Mouse (Mus musculus) neural tube, embryonic 13.5 days (tissue): ENCODE measurements around the gene Psma7. TPM values are rescaled to one million over a fixed set of nuclear protein-coding genes. Genes with fewer than 3 reads are reported as not detected.

Source experiments
- ATAC-seq: fragments of 200-750 bp; cut with Nextera tagmentation; 2 replicates; pipeline ENCODE4 v1.8.0; 2017; ENCODE audit warnings: low read depth, mild to moderate bottlenecking, moderate TSS enrichment, moderate library complexity
- H3K27ac ChIP-seq: fragments of 300-500 bp; sonication (generic); replicated peaks from 2 replicates; pipeline ENCODE4 v1.5.1; 2015; ENCODE audit warnings: moderate library complexity, mild to moderate bottlenecking, inconsistent platforms
- H3K27me3 ChIP-seq: fragments of 300-500 bp; sonication (generic); 2 replicates; pipeline ENCODE4 v1.6.1; 2015; ENCODE audit warnings: mild to moderate bottlenecking, inconsistent platforms
- H3K36me3 ChIP-seq: fragments of 300-500 bp; sonication (generic); 2 replicates; pipeline ENCODE4 v1.6.1; 2015; ENCODE audit warnings: mild to moderate bottlenecking, inconsistent platforms
- H3K4me1 ChIP-seq: fragments of 300-500 bp; sonication (generic); replicated peaks from 2 replicates; pipeline ENCODE4 v1.6.1; 2015; ENCODE audit warnings: inconsistent platforms
- H3K4me2 ChIP-seq: fragments of 300-500 bp; sonication (generic); 2 replicates; pipeline ENCODE4 v1.6.1; 2015; ENCODE audit warnings: inconsistent platforms, mild to moderate bottlenecking, moderate library complexity
- H3K4me3 ChIP-seq: fragments of 300-500 bp; sonication (generic); 2 replicates; pipeline ENCODE4 v1.5.1; 2015; ENCODE audit warnings: mild to moderate bottlenecking, inconsistent platforms
- H3K9ac ChIP-seq: fragments of 300-500 bp; sonication (generic); 2 replicates; pipeline ENCODE4 v1.6.1; 2015; ENCODE audit warnings: moderate library complexity, mild to moderate bottlenecking, inconsistent platforms
- H3K9me3 ChIP-seq: fragments of 300-500 bp; sonication (generic); 2 replicates; pipeline ENCODE4 v1.6.1; 2016; ENCODE audit warnings: inconsistent platforms
- WGBS: fragments of 180-500 bp; shearing (Covaris S2); methylation state at CpG from one replicate; pipeline ENCODE4 v1.1.7; 2015; 5-methylcytosine and 5-hydroxymethylcytosine counted together
- polyA plus RNA-seq: library from polyadenylated mRNA; unstranded; fragments of >200 nt; fragmentation: Nextera tagmentation; extraction: Ambion mirVana; gene quantifications from 2 replicates; pipeline ENCODE4 v1.2.1, GENCODE M21; 2015

Gene Psma7
- polyA plus RNA-seq, 1 experiment from 2014 or later, result 695 TPM

DNA sequence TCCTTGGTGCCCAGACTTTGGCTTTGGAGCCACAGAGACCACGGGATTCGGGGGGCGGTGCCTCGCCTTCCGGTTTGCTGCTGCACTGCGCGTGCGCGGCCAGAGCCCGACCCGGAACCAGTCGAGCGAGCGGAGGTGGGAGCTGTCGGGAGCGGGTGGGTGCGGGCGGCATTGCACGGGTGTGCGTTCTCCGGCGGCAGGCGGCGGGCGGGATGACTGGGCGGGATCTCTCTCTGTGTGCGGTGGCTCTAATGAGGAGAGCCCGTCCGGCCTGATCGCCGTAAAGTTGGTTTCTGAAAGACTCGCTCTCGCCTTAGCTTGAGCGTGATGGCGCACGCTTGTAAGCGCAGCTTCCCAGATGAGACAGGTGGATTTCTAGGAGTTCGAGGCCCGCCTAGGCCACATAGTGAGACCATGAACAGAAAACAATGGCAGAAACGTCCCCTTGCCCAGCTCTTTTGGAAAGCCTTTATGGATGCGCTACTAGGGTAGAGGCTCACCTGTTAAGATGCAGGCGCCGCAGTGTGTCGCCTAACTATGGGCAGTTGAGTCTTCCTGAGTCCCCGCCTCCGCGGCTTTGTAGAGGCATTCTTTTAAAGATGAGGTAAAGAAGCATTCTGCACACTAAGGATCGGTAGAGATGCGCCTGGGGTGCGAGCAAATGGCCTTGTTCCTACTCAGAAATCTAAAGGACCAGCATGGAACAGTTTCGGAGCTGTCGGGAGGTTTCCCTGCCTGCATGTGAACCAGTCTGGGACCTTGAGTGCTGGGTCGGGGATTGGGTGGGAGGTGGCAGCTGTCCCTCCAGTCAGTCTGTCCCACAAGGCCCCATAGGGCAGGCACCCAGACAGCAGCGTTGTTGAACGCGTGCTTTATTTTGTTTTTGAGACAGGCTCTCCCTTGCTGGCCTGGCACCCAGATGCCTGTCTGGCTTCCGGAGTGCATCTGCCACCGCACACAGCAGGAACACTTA, 28.5 kb upstream of the Psma7 start, which contains the start of gene Mtg2:
TSS of gene Mtg2 (plus strand) at position 108 of the 973 bp plus-strand sequence.
- Histone ChIP-seq H3K9me3 (no peaks in the 10 kb centered on the region), H3K27me3 (no peaks in the 10 kb centered on the region), H3K4me1 (peaks cover 19% of the 10 kb centered on the region), H3K4me3 (peak within 1 kb of the TSS; percentile 70), H3K9ac (peak within 1 kb of the TSS; percentile 85), H3K4me2 (peak within 1 kb of the TSS; percentile 74), H3K36me3 (peaks cover 28% of the 10 kb centered on the region), H3K27ac (peak within 1 kb of the TSS; percentile 90)
- 5% methylated on average over 57 of the region's 58 CpGs for WGBS
- ATAC-seq, result peak; percentile 97

DNA sequence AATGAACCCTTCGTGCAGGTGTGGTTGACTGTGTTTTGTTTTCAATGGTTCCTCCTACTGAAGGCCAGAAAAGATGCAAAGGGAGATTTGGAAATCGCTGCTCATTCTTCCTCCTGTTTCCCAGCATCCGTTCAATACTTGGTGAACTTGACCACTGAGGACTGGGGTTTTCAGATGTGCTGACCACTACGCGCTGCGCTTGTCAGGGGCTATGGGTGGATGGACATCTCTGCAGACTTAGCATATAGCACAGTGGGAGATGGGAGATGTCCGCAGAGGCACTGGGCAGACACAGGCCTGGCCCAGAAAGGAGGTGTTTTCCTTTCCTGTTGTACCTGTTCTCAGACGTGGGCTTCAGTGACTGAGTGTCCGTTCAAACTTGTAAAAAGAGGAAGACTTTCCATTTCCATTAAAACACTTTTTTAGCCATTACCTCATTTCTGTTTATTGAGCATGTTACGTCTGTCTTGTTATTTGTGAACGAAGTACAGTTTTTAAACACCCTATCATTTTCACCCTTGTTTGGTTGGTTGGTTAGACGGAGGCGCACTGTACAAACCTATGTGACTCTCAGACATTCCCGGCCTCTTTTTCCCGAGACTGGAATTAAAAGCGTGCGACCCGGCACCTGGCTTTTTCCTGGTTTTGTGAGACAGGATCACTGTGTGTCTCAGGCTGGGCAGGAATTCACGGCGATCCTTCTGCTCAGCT, 27.7 kb upstream of the Psma7 start:
- H3K9me3 ChIP-seq, result no peaks in the 10 kb centered on the region
- H3K27ac ChIP-seq, result peak overlapping the region; percentile 90
- H3K27me3 ChIP-seq, result no peaks in the 10 kb centered on the region
- peak overlapping the region; percentile 74 for H3K4me2 ChIP-seq
- peak; percentile 30; the same call in 1 of the 2 replicates for ATAC-seq
- H3K36me3 ChIP-seq, result peaks cover 32% of the 10 kb centered on the region
- 37% methylated on average over 20 of the region's 20 CpGs for WGBS
- peak overlapping the region; percentile 70 for H3K4me3 ChIP-seq
- H3K9ac ChIP-seq, result peak overlapping the region; percentile 85
- peaks cover 19% of the 10 kb centered on the region for H3K4me1 ChIP-seq

DNA sequence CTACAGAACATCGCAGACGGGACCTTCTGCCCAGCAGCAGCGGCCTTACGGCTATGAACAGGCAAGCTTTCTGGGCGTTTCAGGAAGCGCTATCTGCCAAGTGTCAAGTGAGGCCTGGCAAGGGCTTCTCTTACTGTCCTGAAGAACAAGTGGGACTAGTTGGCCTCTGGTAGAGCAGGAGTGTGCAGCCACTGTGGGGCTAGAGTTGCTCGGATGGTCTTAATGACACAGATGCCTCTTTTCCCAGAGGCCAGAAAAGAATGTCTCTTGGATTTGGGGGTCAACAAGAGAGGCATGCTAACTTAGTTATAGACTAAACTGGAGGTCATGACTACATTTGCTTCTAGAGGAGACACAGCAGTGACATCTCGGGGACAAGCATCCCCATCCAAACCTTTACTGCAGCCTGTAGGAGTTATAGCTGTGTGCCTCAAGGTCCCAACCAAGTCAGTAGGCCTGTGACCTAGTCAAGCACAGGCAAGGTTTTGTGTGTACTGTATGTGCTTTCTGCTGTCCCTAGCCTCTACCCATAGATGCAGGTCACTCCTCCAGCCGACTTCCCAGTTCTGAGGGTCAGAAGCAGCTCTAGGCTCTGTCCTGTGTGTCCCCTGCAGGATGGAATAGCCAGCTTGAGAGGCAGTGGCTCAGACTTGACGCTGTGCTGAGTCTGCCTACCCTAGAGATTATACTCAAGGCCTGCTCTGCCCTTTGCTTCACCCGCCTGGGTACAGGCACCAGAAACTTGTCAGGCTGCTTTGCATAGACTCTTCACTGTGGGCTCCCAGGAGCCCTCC, 21.3 kb upstream of the Psma7 start:
- Histone ChIP-seq H3K4me1 (no peaks in the 10 kb centered on the region), H3K4me2 (no peak overlapping the region), H3K4me3 (no peak overlapping the region), H3K27me3 (no peaks in the 10 kb centered on the region), H3K9ac (no peak overlapping the region), H3K36me3 (peaks cover 80% of the 10 kb centered on the region), H3K9me3 (no peaks in the 10 kb centered on the region), H3K27ac (no peak overlapping the region)
- ATAC-seq, result no peak
- 94% methylated on average over 11 of the region's 11 CpGs for WGBS

DNA sequence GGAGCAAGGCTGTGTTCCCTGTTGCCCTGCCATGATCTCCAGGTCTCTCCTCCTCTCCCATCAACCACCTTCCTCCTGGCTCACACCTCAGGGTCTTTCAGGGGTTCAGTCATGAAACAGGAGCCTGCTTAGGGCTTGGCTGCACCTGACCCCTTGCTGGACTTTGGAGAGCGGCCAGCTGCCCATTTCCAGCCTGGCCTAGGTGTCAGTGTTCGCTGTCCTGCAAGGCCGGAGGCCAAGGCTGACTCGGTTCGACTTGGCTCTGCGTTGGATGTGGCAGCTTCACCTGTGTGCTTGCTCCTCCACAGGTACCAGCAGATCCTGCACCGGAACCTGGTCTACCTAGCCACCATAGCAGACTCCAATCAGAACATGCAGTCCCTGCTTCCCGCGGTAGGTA, 10.8 kb upstream of the Psma7 start:
- H3K36me3 ChIP-seq, result peaks cover 60% of the 10 kb centered on the region
- no peaks in the 10 kb centered on the region for H3K9me3 ChIP-seq
- no peak for ATAC-seq
- 96% methylated on average over 9 of the region's 9 CpGs for WGBS
- no peak overlapping the region for H3K9ac ChIP-seq
- H3K27ac ChIP-seq, result no peak overlapping the region
- H3K27me3 ChIP-seq, result no peaks in the 10 kb centered on the region
- 0 out of 2 replicates have a peak, but pooled peaks cover 6% of the 10 kb centered on the region for H3K4me1 ChIP-seq
- H3K4me2 ChIP-seq, result no peak overlapping the region
- H3K4me3 ChIP-seq, result no peak overlapping the region

DNA sequence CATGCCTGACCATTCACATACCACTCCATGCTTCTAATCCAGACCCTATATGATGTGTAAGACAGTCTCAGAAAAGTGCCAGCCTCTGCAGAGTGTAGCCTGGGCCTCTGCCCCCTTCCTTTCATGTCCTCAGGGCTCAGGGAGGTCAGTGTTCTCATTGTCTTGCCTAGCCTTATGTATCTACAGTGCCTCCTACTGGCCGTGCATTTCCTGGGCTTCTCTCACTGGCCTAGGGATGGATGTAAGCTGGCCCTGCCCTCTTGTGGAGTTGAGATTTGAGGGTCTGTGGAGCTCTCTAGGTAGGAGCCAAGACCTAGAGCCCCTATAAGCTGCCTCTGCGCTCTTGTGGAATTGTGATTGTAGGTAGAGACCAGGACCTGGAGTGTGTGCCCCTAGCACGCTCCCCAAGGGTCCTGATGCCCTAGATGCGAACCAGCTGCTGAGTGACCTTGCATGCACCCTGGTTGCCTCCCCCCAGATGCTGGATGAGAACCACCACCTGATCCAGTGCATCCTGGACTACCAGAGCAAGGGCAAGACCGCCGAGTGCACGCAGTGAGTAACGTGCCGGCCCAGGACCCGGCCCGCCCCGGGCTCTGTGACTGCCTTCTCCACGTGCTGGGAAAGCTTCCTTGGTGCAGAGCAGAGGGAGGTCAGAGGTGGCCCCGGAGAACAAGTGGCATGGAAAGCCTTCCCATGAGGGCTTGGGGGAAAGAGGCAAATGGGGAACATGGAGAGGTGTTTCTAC, 9.9 kb upstream of the Psma7 start:
- no peaks in the 10 kb centered on the region for H3K27me3 ChIP-seq
- no peak overlapping the region for H3K4me2 ChIP-seq
- no peaks in the 10 kb centered on the region for H3K9me3 ChIP-seq
- peak; percentile 26; the same call in 1 of the 2 replicates for ATAC-seq
- 87% methylated on average over 14 of the region's 14 CpGs for whole genome bisulfite sequencing
- peaks cover 58% of the 10 kb centered on the region for H3K36me3 ChIP-seq
- no peak overlapping the region for H3K27ac ChIP-seq
- H3K4me3 ChIP-seq, result no peak overlapping the region
- H3K4me1 ChIP-seq, result 0 out of 2 replicates have a peak, but pooled peaks cover 6% of the 10 kb centered on the region
- no peak overlapping the region for H3K9ac ChIP-seq

GRCm38 (mm10) chr2:180050986-180051385, 8.8 kb upstream of the Psma7 start:
- H3K4me2 ChIP-seq, result no peak overlapping the region
- 0 out of 2 replicates have a peak, but pooled peaks cover 6% of the 10 kb centered on the region for H3K4me1 ChIP-seq
- H3K27ac ChIP-seq, result no peak overlapping the region
- no peaks in the 10 kb centered on the region for H3K9me3 ChIP-seq
- H3K4me3 ChIP-seq, result no peak overlapping the region
- no peaks in the 10 kb centered on the region for H3K27me3 ChIP-seq
- ATAC-seq, result 0 out of 2 replicates have a peak, but pooled peaks have one; percentile 38
- WGBS, result 22% methylated on average over 5 of the region's 5 CpGs
- H3K9ac ChIP-seq, result peak overlapping the region; percentile 17; the same call in 1 of the 2 replicates
- peaks cover 58% of the 10 kb centered on the region for H3K36me3 ChIP-seq

- Histone ChIP-seq H3K9me3 (no peaks in the 10 kb centered on the region), H3K27me3 (no peaks in the 10 kb centered on the region), H3K4me3 (no peak overlapping the region), H3K4me1 (peaks cover 30% of the 10 kb centered on the region), H3K36me3 (peaks cover 29% of the 10 kb centered on the region), H3K27ac (no peak overlapping the region), H3K4me2 (no peak overlapping the region), H3K9ac (no peak overlapping the region)
- 94% methylated on average over 18 of the region's 18 CpGs for WGBS
- no peak for ATAC-seq
Observed at GRCm38 (mm10) chr2:180047980-180048635, 5.9 kb upstream of the Psma7 start.

GRCm38 (mm10) chr2:180047580-180047979, 5.3 kb upstream of the Psma7 start:
- no peaks in the 10 kb centered on the region for H3K9me3 ChIP-seq
- 94% methylated on average over 3 of the region's 3 CpGs for WGBS
- no peak overlapping the region for H3K9ac ChIP-seq
- peaks cover 31% of the 10 kb centered on the region for H3K4me1 ChIP-seq
- H3K27me3 ChIP-seq, result no peaks in the 10 kb centered on the region
- no peak for ATAC-seq
- peaks cover 24% of the 10 kb centered on the region for H3K36me3 ChIP-seq
- no peak overlapping the region for H3K4me2 ChIP-seq
- H3K27ac ChIP-seq, result no peak overlapping the region
- no peak overlapping the region for H3K4me3 ChIP-seq

DNA sequence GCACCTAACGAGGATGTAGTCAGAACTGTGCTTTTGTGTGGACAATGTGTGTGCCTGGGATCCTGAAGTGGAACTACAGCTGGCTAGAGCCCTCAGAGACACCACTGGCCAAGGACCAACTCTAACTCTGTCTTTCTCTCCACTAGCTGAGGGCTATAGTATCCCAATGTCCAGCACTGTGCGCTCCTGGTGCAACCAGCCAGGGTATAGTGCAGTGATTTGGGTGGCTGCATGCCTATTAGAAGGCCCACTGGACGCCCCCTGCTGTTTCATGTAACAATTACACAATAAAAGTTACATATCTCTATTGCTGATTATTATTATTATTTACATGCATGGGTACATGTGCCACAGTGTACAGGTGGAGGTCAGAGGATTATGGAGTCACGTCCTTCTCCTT, 3.0 kb upstream of the Psma7 start:
- no peak overlapping the region for H3K4me3 ChIP-seq
- no peaks in the 10 kb centered on the region for H3K27me3 ChIP-seq
- no peak overlapping the region for H3K4me2 ChIP-seq
- no peak for ATAC-seq
- no peak overlapping the region for H3K27ac ChIP-seq
- H3K4me1 ChIP-seq, result peaks cover 37% of the 10 kb centered on the region
- 59% methylated on average over 4 of the region's 4 CpGs for WGBS
- H3K9ac ChIP-seq, result 0 out of 2 replicates have a peak overlapping the region, but pooled peaks have one; percentile 8
- no peaks in the 10 kb centered on the region for H3K9me3 ChIP-seq
- H3K36me3 ChIP-seq, result peaks cover 20% of the 10 kb centered on the region

GRCm38 (mm10) chr2:180042858-180043515, 754 bp upstream of the Psma7 start:
- peaks cover 35% of the 10 kb centered on the region for H3K36me3 ChIP-seq

More at GRCm38 (mm10) chr2:180042858-180043515, 754 bp upstream of the Psma7 start:
- H3K4me3 ChIP-seq, result peak overlapping the region; percentile 97
- H3K4me1 ChIP-seq, result peaks cover 50% of the 10 kb centered on the region
- no peaks in the 10 kb centered on the region for H3K9me3 ChIP-seq
- H3K27me3 ChIP-seq, result no peaks in the 10 kb centered on the region
- H3K9ac ChIP-seq, result peak overlapping the region; percentile 94
- H3K4me2 ChIP-seq, result peak overlapping the region; percentile 80
- ATAC-seq, result peak; percentile 48
- H3K27ac ChIP-seq, result peak overlapping the region; percentile 99
- under 1% methylated on average over 61 of the region's 66 CpGs for WGBS
